Mouse (Mus musculus): ENCODE data around the gene Atg4b.

- TF ChIP-seq ZC3H11A (IDR thresholded peaks at IDR 0.05; ENCODE audit: borderline replicate concordance, low read depth, low read length) (no peak), HCFC1 (IDR thresholded peaks at IDR 0.05; ENCODE audit: borderline replicate concordance, insufficient read depth, low read length) (no peak), MAFK (IDR thresholded peaks at IDR 0.05; ENCODE audit: insufficient read depth, low read depth, low read length) (no peak), ZNF384 (IDR thresholded peaks at IDR 0.05; ENCODE audit: low read depth, low read length) (no peak)
Measured at GRCm38 (mm10) chr1:93769901-93770300, 18.6 kb downstream of the Atg4b start.
